Comparison of ENCODE assay signal across 8 mouse cellular contexts in genomic region chr13:59585648-59586005, GRCm38 (mm10). TPM values are rescaled to one million over a fixed set of nuclear protein-coding genes. Genes with fewer than 3 reads are reported as not detected.
A peak's percentile ranks its signal among the peaks of the same experiment; 100 is the strongest.
DNase-seq lines count a peak whose midpoint lies in the region; ATAC-seq and TF ChIP-seq lines count a peak whose summit lies in the region.

No protein-coding gene starts in this region.

- peak in 1 of 2 experiments; percentile 24 for DNase-seq in left cerebral cortex, adult 2 months (ENCODE audit: extremely low spot score in 1 of 2, low spot score in 2 of 2)
- no peak for DNase-seq in left cerebral cortex, postnatal 36 days (ENCODE audit: low spot score in 2 of 2)
- DNase-seq in MEL (ENCODE audit: low read depth, low spot score), result peak; percentile 53
- no peak for DNase-seq in embryonic facial prominence, embryonic 11.5 days (ENCODE audit: low spot score)
- DNase-seq in heart, postnatal 0 days (ENCODE audit: low spot score), result peak; percentile 18
- DNase-seq in liver, embryonic 14.5 days (ENCODE audit: low read depth in 3 of 3, low spot score in 3 of 3), result peak in 2 of 3 experiments; percentile 19 to 32
- DNase-seq in thymus, postnatal 36 days, result no peak

- peaks cover 0 to 20% of the 10 kb centered on the region in 2 experiments; a peak in 2 of 4 replicates for H3K36me3 ChIP-seq in MEL (ENCODE audit: control insufficient read depth in 1 of 2, insufficient read depth in 2 of 2, low read length in 2 of 2)
- no peaks in the 10 kb centered on the region; the same call in 1 of the 2 replicates for H3K36me3 ChIP-seq in embryonic facial prominence, embryonic 11.5 days (replicated peaks; ENCODE audit: control insufficient read depth, insufficient read depth, low read depth, low read length)
- peaks cover 15% of the 10 kb centered on the region for H3K36me3 ChIP-seq in heart, postnatal 0 days (replicated peaks; ENCODE audit: control insufficient read depth, insufficient read depth, low read length)
- H3K36me3 ChIP-seq in liver, embryonic 14.5 days (replicated peaks; ENCODE audit: control insufficient read depth, insufficient read depth, low read depth), result peaks cover under 1% of the 10 kb centered on the region

- no peak for TF ChIP-seq EP300 in MEL (IDR thresholded peaks at IDR 0.05; ENCODE audit: low read depth in 1 of 2, low read length in 2 of 2)
- no peak for TF ChIP-seq EP300 in heart, postnatal 0 days (IDR thresholded peaks at IDR 0.05; ENCODE audit: low read depth)
- TF ChIP-seq EP300 in liver, embryonic 14.5 days (IDR thresholded peaks at IDR 0.05; ENCODE audit: low read depth), result no peak

- no peak for TF ChIP-seq RAD21 in MEL (IDR thresholded peaks at IDR 0.05; ENCODE audit: low read depth, low read length)

- peak overlapping the region; percentile 75 for H3K4me2 ChIP-seq in embryonic facial prominence, embryonic 11.5 days (ENCODE audit: low read depth, low read length)
- H3K4me2 ChIP-seq in heart, postnatal 0 days (ENCODE audit: low read depth, low read length), result peak overlapping the region; percentile 77
- peak overlapping the region; percentile 100 for H3K4me2 ChIP-seq in liver, embryonic 14.5 days (ENCODE audit: low read depth)

- H3K9ac ChIP-seq in MEL (ENCODE audit: control insufficient read depth, low read depth, low read length, poor library complexity, severe bottlenecking), result peak overlapping the region; percentile 93
- H3K9ac ChIP-seq in embryonic facial prominence, embryonic 11.5 days (replicated peaks; ENCODE audit: low read length), result peak overlapping the region; percentile 90
- H3K9ac ChIP-seq in heart, postnatal 0 days (replicated peaks; ENCODE audit: low read depth, low read length), result peak overlapping the region; percentile 82
- H3K9ac ChIP-seq in liver, embryonic 14.5 days (replicated peaks), result peak overlapping the region; percentile 87

- H3K27ac ChIP-seq in left cerebral cortex, adult 2 months, result peak overlapping the region; percentile 80
- peak overlapping the region; percentile 17; the same call in 1 of the 2 replicates for H3K27ac ChIP-seq in MEL (ENCODE audit: control insufficient read depth, low read depth, low read length)
- H3K27ac ChIP-seq in embryonic facial prominence, embryonic 11.5 days (replicated peaks; ENCODE audit: low read depth, low read length), result peak overlapping the region; percentile 65; the same call in 1 of the 2 replicates
- H3K27ac ChIP-seq in heart, postnatal 0 days (ENCODE audit: low read depth), result peak overlapping the region; percentile 70
- peak overlapping the region; percentile 57 for H3K27ac ChIP-seq in liver, embryonic 14.5 days
- peak overlapping the region; percentile 7; the same call in 1 of the 2 replicates for H3K27ac ChIP-seq in olfactory bulb, adult 2 months (ENCODE audit: insufficient read depth, low read depth, low read length)

- peaks cover 3 to 16% of the 10 kb centered on the region in 2 experiments; a peak in 3 of 4 replicates for H3K4me1 ChIP-seq in MEL (ENCODE audit: control insufficient read depth in 1 of 2, insufficient read depth in 2 of 2, low read length in 2 of 2)
- H3K4me1 ChIP-seq in embryonic facial prominence, embryonic 11.5 days (ENCODE audit: control insufficient read depth, insufficient read depth, low read length), result no peaks in the 10 kb centered on the region
- H3K4me1 ChIP-seq in heart, postnatal 0 days (ENCODE audit: control insufficient read depth, insufficient read depth), result peaks cover 20% of the 10 kb centered on the region; the same call in 1 of the 2 replicates
- H3K4me1 ChIP-seq in liver, embryonic 14.5 days (replicated peaks; ENCODE audit: control insufficient read depth in 2 of 2, insufficient read depth in 2 of 2, low read length in 1 of 2), result peaks cover 11 to 28% of the 10 kb centered on the region in 2 experiments
- H3K4me1 ChIP-seq in olfactory bulb, adult 2 months (ENCODE audit: control insufficient read depth, insufficient read depth, low read length), result peaks cover 11% of the 10 kb centered on the region

- TF ChIP-seq CTCF in left cerebral cortex, adult 2 months (IDR thresholded peaks at IDR 0.05), result no peak
- TF ChIP-seq CTCF in MEL (IDR thresholded peaks at IDR 0.05 in 2 of 3, conservative IDR thresholded peaks at IDR 0.05 in 1 of 3; ENCODE audit: control insufficient read depth in 1 of 3, insufficient read depth in 1 of 3, low read depth in 2 of 3, low read length in 3 of 3, poor library complexity in 1 of 3, severe bottlenecking in 1 of 3), result no peak
- no peak for TF ChIP-seq CTCF in heart, postnatal 0 days (IDR thresholded peaks at IDR 0.05; ENCODE audit: low read depth)
- no peak for TF ChIP-seq CTCF in liver, embryonic 14.5 days (IDR thresholded peaks at IDR 0.05; ENCODE audit: low read depth)
- no peak for TF ChIP-seq CTCF in olfactory bulb, adult 2 months (IDR thresholded peaks at IDR 0.05; ENCODE audit: insufficient read depth, low read depth, low read length)

- intact Hi-C loops in left cerebral cortex, adult 2 months (cut with DNase I), result loop anchor here (1.0 to 10.0 kb wide), 3 partner anchors 28 to 951 kb away; no protein-coding TSS in a partner anchor
- intact Hi-C loops in left cerebral cortex, postnatal 36 days (cut with DNase I), result loop anchor here (2.0 kb wide), 1 partner anchor 29 kb away; no protein-coding TSS in a partner anchor

- WGBS in embryonic facial prominence, embryonic 11.5 days, result under 1% methylated on average over 28 of the region's 28 CpGs
- 0% methylated on average over 28 of the region's 28 CpGs for WGBS in heart, postnatal 0 days
- WGBS in liver, embryonic 14.5 days (ENCODE audit: insufficient replicate concordance), result under 1% methylated on average over 28 of the region's 28 CpGs
- WGBS in olfactory bulb, adult 2 months, result under 1% methylated on average over 28 of the region's 28 CpGs

- peaks cover 21% of the 10 kb centered on the region for H3K79me2 ChIP-seq in MEL (ENCODE audit: control insufficient read depth, insufficient read depth, low read length, poor library complexity)

- H3K4me3 ChIP-seq in left cerebral cortex, adult 2 months, result peak overlapping the region; percentile 81
- H3K4me3 ChIP-seq in MEL (ENCODE audit: control insufficient read depth in 1 of 2, insufficient read depth in 1 of 2, low read depth in 2 of 2, low read length in 2 of 2), result peak overlapping the region; percentile 59 to 95
- peak overlapping the region; percentile 93 for H3K4me3 ChIP-seq in embryonic facial prominence, embryonic 11.5 days (ENCODE audit: low read depth, low read length)
- peak overlapping the region; percentile 90 for H3K4me3 ChIP-seq in heart, postnatal 0 days (ENCODE audit: low read depth, low read length)
- peak overlapping the region; percentile 84 to 90 for H3K4me3 ChIP-seq in liver, embryonic 14.5 days (ENCODE audit: insufficient read depth in 1 of 2, low read depth in 2 of 2, low read length in 2 of 2)
- peak overlapping the region; percentile 97 for H3K4me3 ChIP-seq in olfactory bulb, adult 2 months (ENCODE audit: insufficient read depth, low read depth, low read length)

- H3K27me3 ChIP-seq in MEL (ENCODE audit: control insufficient read depth in 1 of 2, insufficient read depth in 2 of 2, low read length in 2 of 2), result no peaks in the 10 kb centered on the region
- H3K27me3 ChIP-seq in embryonic facial prominence, embryonic 11.5 days (ENCODE audit: control insufficient read depth, insufficient read depth, low read length), result no peaks in the 10 kb centered on the region
- H3K27me3 ChIP-seq in heart, postnatal 0 days (ENCODE audit: control insufficient read depth, insufficient read depth, low read length), result no peaks in the 10 kb centered on the region
- no peaks in the 10 kb centered on the region for H3K27me3 ChIP-seq in liver, embryonic 14.5 days (ENCODE audit: control insufficient read depth, insufficient read depth, low read length)

- TF ChIP-seq POLR2A in MEL (IDR thresholded peaks at IDR 0.05; ENCODE audit: control insufficient read depth in 1 of 2, insufficient read depth in 1 of 2, low read depth in 1 of 2, low read length in 2 of 2, poor library complexity in 1 of 2), result no peak
- no peak; the same call in 1 of the 2 replicates for TF ChIP-seq POLR2A in olfactory bulb, adult 2 months (IDR thresholded peaks at IDR 0.05; ENCODE audit: insufficient read depth, low read depth, low read length)

- ATAC-seq in embryonic facial prominence, embryonic 11.5 days (replicated peaks; ENCODE audit: insufficient number of reproducible peaks, low FRiP score, low TSS enrichment, low read depth), result no peak; the same call in 1 of the 2 replicates
- no peak for ATAC-seq in heart, postnatal 0 days (ENCODE audit: insufficient read depth, low read depth)
- no peak for ATAC-seq in liver, embryonic 14.5 days (ENCODE audit: insufficient read depth)

- H3K9me3 ChIP-seq in MEL (replicated peaks; ENCODE audit: insufficient read depth, low read length), result no peaks in the 10 kb centered on the region
- H3K9me3 ChIP-seq in embryonic facial prominence, embryonic 11.5 days (replicated peaks; ENCODE audit: control insufficient read depth, low read length), result no peaks in the 10 kb centered on the region
- no peaks in the 10 kb centered on the region for H3K9me3 ChIP-seq in heart, postnatal 0 days (replicated peaks; ENCODE audit: control insufficient read depth, low read length)
- H3K9me3 ChIP-seq in liver, embryonic 14.5 days (ENCODE audit: control insufficient read depth, low read length), result no peaks in the 10 kb centered on the region

RNA-seq across cellular contexts. Expression of gene Naa35, which starts 0.6 kb away (rescaled TPM):
- total RNA-seq in left cerebral cortex, adult 2 months (2021), result 10 to 100 TPM; 95.1 to 98.1 TPM
- total RNA-seq in left cerebral cortex, postnatal 36 days (2021), result 10 to 100 TPM; 81.2 to 93.5 TPM
- 19.5 and 25.8 TPM in 2 replicates for total RNA-seq in MEL (2012; rRNA removed)
- 10 to 100 TPM in 1 of 2 experiments, not detected in 1; 44.4 TPM for polyA plus RNA-seq in MEL (2012; ENCODE audit: insufficient read depth in 1 of 2, insufficient read length in 2 of 2, low read depth in 1 of 2, low replicate concordance in 2 of 2, missing spikeins in 1 of 2)
- polyA plus RNA-seq in embryonic facial prominence, embryonic 11.5 days (2014; fragmentation: Nextera tagmentation; extraction: Ambion mirVana), result 104 and 105 TPM in 2 replicates
- 31.3 and 83.1 TPM in 2 replicates for total RNA-seq in heart, postnatal 0 days (2014; rRNA removed; ENCODE audit: low replicate concordance)
- 70.0 and 72.5 TPM in 2 replicates for polyA plus RNA-seq in heart, postnatal 0 days (2015; fragmentation: Nextera tagmentation; extraction: Ambion mirVana)
- 12.0 and 12.6 TPM in 2 replicates for polyA plus RNA-seq in liver, embryonic 14.5 days (2012; rRNA removed)
- 23.2 and 27.1 TPM in 2 replicates for polyA plus RNA-seq in liver, embryonic 14.5 days (2014; fragmentation: Nextera tagmentation; extraction: Ambion mirVana)
- not detected in 2 replicates for polyA plus RNA-seq in olfactory bulb, adult 2 months (2012; ENCODE audit: insufficient read depth, insufficient read length, low replicate concordance, missing spikeins)

RNA-seq across cellular contexts. Expression of gene Agtpbp1, which starts 0.6 kb away (rescaled TPM):
- 100 to 1,000 TPM; 352 to 357 TPM for total RNA-seq in left cerebral cortex, adult 2 months (2021)
- 100 to 1,000 TPM; 340 to 342 TPM for total RNA-seq in left cerebral cortex, postnatal 36 days (2021)
- total RNA-seq in MEL (2012; rRNA removed), result 24.2 and 29.8 TPM in 2 replicates
- polyA plus RNA-seq in MEL (2012; ENCODE audit: insufficient read depth in 1 of 2, insufficient read length in 2 of 2, low read depth in 1 of 2, low replicate concordance in 2 of 2, missing spikeins in 1 of 2), result 100 to 1,000 TPM in 1 of 2 experiments, 10 to 100 TPM in 1; 33.7 to 117 TPM
- polyA plus RNA-seq in embryonic facial prominence, embryonic 11.5 days (2014; fragmentation: Nextera tagmentation; extraction: Ambion mirVana), result 17.8 and 18.4 TPM in 2 replicates
- total RNA-seq in heart, postnatal 0 days (2014; rRNA removed; ENCODE audit: low replicate concordance), result 21.6 and 21.7 TPM in 2 replicates
- polyA plus RNA-seq in heart, postnatal 0 days (2015; fragmentation: Nextera tagmentation; extraction: Ambion mirVana), result 10.4 and 12.4 TPM in 2 replicates
- polyA plus RNA-seq in liver, embryonic 14.5 days (2012; rRNA removed), result 4.8 and 5.3 TPM in 2 replicates
- 9.6 and 10.3 TPM in 2 replicates for polyA plus RNA-seq in liver, embryonic 14.5 days (2014; fragmentation: Nextera tagmentation; extraction: Ambion mirVana)
- not detected in 2 replicates for polyA plus RNA-seq in olfactory bulb, adult 2 months (2012; ENCODE audit: insufficient read depth, insufficient read length, low replicate concordance, missing spikeins)

Comparison
In these comparisons a context has a peak if more than half of its experiments do, and no peak if none do; other contexts are left out.
1. DNase-seq: peak in MEL (single experiment), heart, postnatal 0 days (single experiment) and liver, embryonic 14.5 days (2 of 3); none in left cerebral cortex, postnatal 36 days (0 of 2), embryonic facial prominence, embryonic 11.5 days (single experiment) and thymus, postnatal 36 days (0 of 2).
2. H3K27ac ChIP-seq: peak in every context shown above with its lines; median percentile 80 in left cerebral cortex, adult 2 months; 70 in heart, postnatal 0 days; 65 in embryonic facial prominence, embryonic 11.5 days; 57 in liver, embryonic 14.5 days; 17 in MEL; 7 in olfactory bulb, adult 2 months.
3. RNA of gene Naa35, which starts 0.6 kb away (polyA plus RNA-seq): 104 to 105 TPM in embryonic facial prominence, embryonic 11.5 days, 70.0 to 72.5 TPM in heart, postnatal 0 days, 44.4 TPM in MEL and 12.0 to 27.1 TPM in liver, embryonic 14.5 days; not detected in olfactory bulb, adult 2 months; every median in the first group is over 10 times any median in the second.
4. Peak in every context shown above with its lines, with median percentiles within 50 percentile points of each other: H3K4me3 ChIP-seq, H3K9ac ChIP-seq and H3K4me2 ChIP-seq.